In genomic region chr7:35744771-35745170, GRCm38 (mm10) we compare ENCODE assay signal across 14 mouse cellular contexts. TPM values are rescaled to one million over a fixed set of nuclear protein-coding genes. Genes with fewer than 3 reads are reported as not detected.
DNase-seq lines count a peak whose midpoint lies in the region; ATAC-seq lines count a peak whose summit lies in the region.
"Had no signal": no experiment of that assay in that cellular context is flagged by ENCODE, and none has a peak within 500 bp of the region (broad histone marks: within the 10 kb centered on the region; RNA-seq: fewer than 3 reads in every experiment).

No protein-coding gene starts in this region.

- no peak overlapping the region for H3K4me2 ChIP-seq in liver, embryonic 11.5 days
- no peak overlapping the region for H3K4me2 ChIP-seq in liver, embryonic 13.5 days
- no peak overlapping the region for H3K4me2 ChIP-seq in forebrain, embryonic 12.5 days
- H3K4me2 ChIP-seq: midbrain, embryonic 11.5 days had no signal

- no peak overlapping the region for H3K9ac ChIP-seq in liver, embryonic 11.5 days (ENCODE audit: low read depth, low read length)
- H3K9ac ChIP-seq in liver, embryonic 13.5 days = no peak overlapping the region
- H3K9ac ChIP-seq in forebrain, embryonic 12.5 days = no peak overlapping the region

- H3K27me3 ChIP-seq in liver, embryonic 11.5 days (replicated peaks; ENCODE audit: control insufficient read depth, insufficient read depth, low read length) = no peaks in the 10 kb centered on the region
- no peaks in the 10 kb centered on the region for H3K27me3 ChIP-seq in liver, embryonic 13.5 days
- 0 out of 2 replicates have a peak, but pooled peaks cover under 1% of the 10 kb centered on the region for H3K27me3 ChIP-seq in forebrain, embryonic 12.5 days

- no peaks in the 10 kb centered on the region for H3K9me3 ChIP-seq in liver, embryonic 11.5 days (ENCODE audit: control insufficient read depth, low read length)
- no peaks in the 10 kb centered on the region for H3K9me3 ChIP-seq in liver, embryonic 13.5 days (replicated peaks)
- no peaks in the 10 kb centered on the region for H3K9me3 ChIP-seq in forebrain, embryonic 12.5 days

- 86% methylated on average over 9 of the region's 9 CpGs for WGBS in liver, embryonic 11.5 days
- WGBS in liver, embryonic 13.5 days (ENCODE audit: insufficient replicate concordance) = 70% methylated on average over 9 of the region's 9 CpGs
- WGBS in forebrain, embryonic 12.5 days = 91% methylated on average over 9 of the region's 9 CpGs

- peak overlapping the region; percentile 32; the same call in 1 of the 2 replicates for H3K27ac ChIP-seq in liver, embryonic 11.5 days (ENCODE audit: low read depth, low read length)
- peak overlapping the region; percentile 64 for H3K27ac ChIP-seq in liver, embryonic 13.5 days
- H3K27ac ChIP-seq in forebrain, embryonic 12.5 days = no peak overlapping the region

- peaks cover 11% of the 10 kb centered on the region; the same call in 1 of the 2 replicates for H3K36me3 ChIP-seq in liver, embryonic 11.5 days (ENCODE audit: control insufficient read depth, insufficient read depth, low read length)
- peaks cover 29% of the 10 kb centered on the region for H3K36me3 ChIP-seq in liver, embryonic 13.5 days
- peaks cover 58% of the 10 kb centered on the region for H3K36me3 ChIP-seq in forebrain, embryonic 12.5 days (replicated peaks)

- H3K4me1 ChIP-seq in liver, embryonic 11.5 days (replicated peaks; ENCODE audit: control insufficient read depth, insufficient read depth, low read length) = no peaks in the 10 kb centered on the region
- peaks cover 12% of the 10 kb centered on the region for H3K4me1 ChIP-seq in liver, embryonic 13.5 days (replicated peaks)
- peaks cover 7% of the 10 kb centered on the region for H3K4me1 ChIP-seq in forebrain, embryonic 12.5 days

- DNase-seq in liver, embryonic 11.5 days (ENCODE audit: low spot score) = no peak
- no peak for DNase-seq in liver
- DNase-seq in layer of hippocampus, adult 9-11 months = peak; percentile 90
- no peak for DNase-seq in liver, embryonic 13.5 days
- peak; percentile 92 for DNase-seq in telencephalon, adult 2 months (ENCODE audit: low read depth, low spot score)
- no peak for DNase-seq in spleen, adult 12 weeks (ENCODE audit: low spot score)
- no peak for DNase-seq in gastrocnemius, postnatal 4 days (ENCODE audit: low spot score in 2 of 2)
- DNase-seq: cerebellum, adult 9-10 months; embryo, embryonic 11 days; heart, postnatal 14 days; kidney, postnatal 14 days had no signal

- ATAC-seq in liver, embryonic 11.5 days (replicated peaks; ENCODE audit: low FRiP score) = no peak
- no peak for ATAC-seq in liver, embryonic 13.5 days (ENCODE audit: low read depth)
- ATAC-seq in forebrain, embryonic 12.5 days (ENCODE audit: low FRiP score) = no peak

- no peak overlapping the region for H3K4me3 ChIP-seq in liver, embryonic 11.5 days (ENCODE audit: low read depth, low read length)
- no peak overlapping the region for H3K4me3 ChIP-seq in liver, embryonic 13.5 days (replicated peaks)
- no peak overlapping the region for H3K4me3 ChIP-seq in forebrain, embryonic 12.5 days (replicated peaks)
- H3K4me3 ChIP-seq: erythroblast, embryonic 14.5 days had no signal

RNA-seq across cellular contexts. Expression of gene Dpy19l3, which starts 9.5 kb away (rescaled TPM):
- polyA plus RNA-seq in liver, embryonic 11.5 days (2014; fragmentation: Nextera tagmentation; extraction: Ambion mirVana) = 17.1 and 22.9 TPM in 2 replicates
- 6.6 and 10.2 TPM in 2 replicates for polyA plus RNA-seq in liver, embryonic 13.5 days (2015; fragmentation: Nextera tagmentation; extraction: Ambion mirVana)
- 40.4 and 42.5 TPM in 2 replicates for polyA plus RNA-seq in forebrain, embryonic 12.5 days (2016; fragmentation: Nextera tagmentation; extraction: Ambion mirVana)
- 10 to 100 TPM; 19.1 to 23.2 TPM for total RNA-seq in gastrocnemius, postnatal 4 days (2021)

RNA-seq across cellular contexts. Expression of gene Zfp507, which starts 58.0 kb away (rescaled TPM):
- 11.5 and 14.4 TPM in 2 replicates for polyA plus RNA-seq in liver, embryonic 11.5 days (2014; fragmentation: Nextera tagmentation; extraction: Ambion mirVana)
- polyA plus RNA-seq in liver, embryonic 13.5 days (2015; fragmentation: Nextera tagmentation; extraction: Ambion mirVana) = 4.6 and 6.3 TPM in 2 replicates
- polyA plus RNA-seq in forebrain, embryonic 12.5 days (2016; fragmentation: Nextera tagmentation; extraction: Ambion mirVana) = 23.2 and 26.9 TPM in 2 replicates
- total RNA-seq in gastrocnemius, postnatal 4 days (2021) = 10 to 100 TPM; 31.8 to 32.5 TPM

Comparison
In these comparisons a context has a peak if more than half of its experiments do, and no peak if none do; other contexts are left out.
1. DNase-seq: peak in layer of hippocampus, adult 9-11 months (single experiment) and telencephalon, adult 2 months (single experiment); none in liver, embryonic 11.5 days (single experiment), liver (single experiment), liver, embryonic 13.5 days (single experiment), spleen, adult 12 weeks (single experiment) and gastrocnemius, postnatal 4 days (0 of 2).